Mouse (Mus musculus): ENCODE measurements around the gene Cyp3a41a.
"Not testable (repeated sequence)": the region's sequence is repeated elsewhere in the genome, so short reads cannot be mapped to it uniquely, and the experiment has no call there.

DNA sequence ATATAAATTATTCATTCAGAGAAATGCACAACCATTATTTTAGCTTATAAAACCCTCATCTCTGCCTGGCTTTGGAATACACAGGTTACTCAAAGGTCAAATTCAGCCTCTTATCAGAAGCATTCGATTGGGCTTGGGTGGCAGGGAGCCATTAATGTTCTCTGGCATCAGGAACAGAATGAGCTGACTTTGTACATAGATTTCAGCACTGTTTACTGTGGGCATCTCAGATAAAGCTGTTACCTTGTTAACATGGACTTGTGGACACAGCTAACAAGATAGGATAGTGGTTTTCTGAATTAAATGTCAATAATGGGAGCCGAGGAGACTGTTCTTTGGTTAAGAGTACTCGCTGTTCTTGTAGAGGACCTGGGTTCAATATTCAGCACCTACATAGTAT lies 17.6 kb upstream of the Cyp3a41a start:
- TF ChIP-seq TAL1, GATA1 (IDR thresholded peaks at IDR 0.05; ENCODE audit: low read length): not testable (repeated sequence)

Measured in erythroblast, embryonic 14.5 days (primary cell).